Mouse (Mus musculus) embryo, embryonic 10 days (tissue): ENCODE measurements around the gene Ptprj.
A peak's percentile ranks its signal among the peaks of the same experiment; 100 is the strongest.

Source experiments
- DNase-seq: peaks from one replicate; pipeline ENCODE4 v3.0.0-alpha.2; 2015; ENCODE audit warnings: low spot score

Gene Ptprj

GRCm38 (mm10) chr2:90559015-90559687 is 21.3 kb downstream of the Ptprj start:
- no peak for DNase-seq

DNA sequence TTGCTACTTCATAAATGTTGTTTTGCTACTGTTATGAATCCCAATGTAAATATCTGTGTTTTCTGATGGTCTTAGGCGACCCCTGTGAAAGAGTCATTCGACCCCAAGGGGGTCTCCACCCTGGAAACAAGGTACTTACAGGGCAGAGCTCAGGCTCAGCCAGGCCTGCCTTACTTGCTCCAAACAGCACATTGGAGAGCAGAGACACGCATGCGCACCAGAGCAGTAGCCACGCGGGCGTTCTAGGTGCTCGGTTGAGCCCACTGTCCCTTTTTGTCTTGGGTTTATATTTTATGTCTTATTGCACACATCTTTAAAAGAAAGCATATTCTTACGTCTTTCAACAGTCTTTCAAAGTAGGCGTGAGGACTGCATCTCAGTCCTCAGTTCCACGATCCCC is 22.1 kb downstream of the Ptprj start:
- DNase-seq, result no peak

DNA sequence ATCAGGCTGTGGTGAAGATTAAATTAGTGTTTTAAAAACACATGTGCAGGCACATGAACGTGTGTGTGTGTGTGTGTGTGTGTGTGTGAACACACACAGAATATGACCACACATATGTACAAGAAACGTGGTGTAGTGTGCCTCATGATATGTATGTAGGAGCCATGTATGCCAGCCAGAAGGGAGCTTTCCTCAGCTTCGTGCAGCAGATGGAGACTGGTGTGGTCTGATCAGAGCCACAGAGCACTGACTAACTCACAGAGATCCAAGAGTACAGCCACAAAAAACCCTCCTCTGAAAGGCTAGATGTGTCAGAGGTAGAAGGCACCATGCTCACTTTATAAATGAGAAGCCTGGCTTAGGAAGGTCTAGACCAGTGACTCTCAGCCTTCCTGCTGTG is 22.5 kb downstream of the Ptprj start:
- DNase-seq, result no peak

DNA sequence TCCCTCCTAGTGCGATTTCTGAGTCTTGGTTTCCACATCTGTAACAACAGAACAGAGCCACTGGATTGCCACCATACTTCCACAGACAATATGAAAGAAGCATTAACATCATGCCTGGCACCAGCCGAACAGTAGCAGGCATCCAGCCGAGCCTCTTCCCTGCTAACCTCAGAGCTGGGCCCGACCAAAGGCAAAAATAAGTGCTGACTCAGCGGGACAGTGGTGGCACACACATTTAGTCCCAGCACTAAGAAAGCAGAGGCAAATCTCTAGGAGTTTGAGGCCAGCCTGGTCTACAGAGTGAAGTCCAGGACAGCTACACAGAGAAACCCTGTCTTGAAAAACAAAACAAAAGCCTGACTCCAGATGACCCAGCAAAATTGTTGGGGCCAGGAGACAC is 24.7 kb downstream of the Ptprj start:
- no peak for DNase-seq

DNA sequence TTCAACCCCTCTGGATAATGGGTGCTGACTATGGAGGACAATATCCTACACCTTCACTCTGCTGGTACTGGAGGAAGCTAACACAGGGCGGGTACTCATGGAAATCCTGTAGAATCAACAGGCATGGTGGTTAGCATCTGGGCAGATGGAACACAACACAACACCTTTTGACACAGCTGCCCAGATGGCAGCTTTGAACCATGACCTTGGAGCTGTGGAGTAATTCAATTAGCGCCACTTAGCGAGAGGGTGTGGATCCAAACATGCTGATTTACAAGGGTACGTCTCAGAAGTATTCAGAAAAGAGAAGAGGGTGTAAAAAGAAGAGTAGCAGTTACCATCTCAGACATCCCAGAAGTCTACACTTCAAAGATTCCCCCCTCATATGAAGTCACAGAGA is 25.6 kb downstream of the Ptprj start:
- DNase-seq, result no peak

- DNase-seq, result no peak
Observed at GRCm38 (mm10) chr2:90553861-90554260, 26.6 kb downstream of the Ptprj start.

GRCm38 (mm10) chr2:90550656-90551055 is 29.8 kb downstream of the Ptprj start:
- DNase-seq, result no peak

GRCm38 (mm10) chr2:90548541-90548940 is 31.9 kb downstream of the Ptprj start:
- DNase-seq, result no peak

- DNase-seq, result no peak
Observed at GRCm38 (mm10) chr2:90547144-90547609, 33.3 kb downstream of the Ptprj start.

GRCm38 (mm10) chr2:90545261-90545660 is 35.2 kb downstream of the Ptprj start:
- DNase-seq, result no peak

GRCm38 (mm10) chr2:90543989-90544388 is 36.5 kb downstream of the Ptprj start:
- DNase-seq, result no peak

DNA sequence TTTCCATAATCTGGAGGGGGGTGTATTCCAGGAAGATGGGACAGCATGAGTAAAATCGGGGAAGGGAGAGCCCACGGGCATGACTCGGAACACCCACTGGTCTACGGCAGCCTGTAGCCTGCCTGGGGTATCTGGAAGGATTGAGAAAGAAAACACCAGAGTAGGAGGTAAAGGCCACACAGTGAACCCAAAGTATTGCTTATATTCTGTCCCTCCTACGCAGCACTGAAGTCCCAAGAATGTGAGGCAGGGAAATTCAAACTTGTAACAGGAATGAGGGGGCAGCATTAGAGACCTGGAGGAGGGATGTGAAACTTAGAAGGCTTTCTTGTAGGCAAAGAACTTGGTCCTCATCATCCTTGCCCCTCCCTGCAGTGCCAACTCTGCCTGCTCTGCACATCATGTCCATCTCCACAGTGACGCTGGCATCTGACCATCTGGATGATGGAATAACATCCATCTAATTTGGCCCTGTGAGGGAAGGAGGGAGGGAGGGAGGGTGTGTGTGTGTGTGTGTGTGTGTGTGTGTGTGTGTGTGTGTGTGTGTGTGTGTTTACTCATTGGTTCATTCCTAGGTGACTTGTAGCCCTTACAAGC is 37.2 kb downstream of the Ptprj start:
- DNase-seq, result no peak

DNA sequence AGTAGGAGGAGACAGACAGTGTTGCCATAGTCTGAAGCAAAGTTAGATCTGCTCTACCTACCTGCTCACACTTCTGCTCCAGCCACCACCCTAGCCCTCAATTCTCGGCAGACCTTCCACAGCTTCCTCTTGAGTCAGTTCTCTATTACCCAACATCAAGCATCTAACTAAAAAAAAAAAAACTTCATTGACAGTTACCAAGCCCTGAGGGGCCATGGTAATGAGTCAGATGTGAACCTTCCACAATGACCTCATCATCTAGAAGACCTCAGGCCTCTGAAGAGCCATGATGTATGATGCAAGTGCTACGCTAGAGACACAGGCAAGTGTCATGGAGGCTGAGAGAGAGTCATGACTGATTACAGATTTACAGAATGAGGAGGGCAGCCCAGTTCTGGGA is 37.8 kb downstream of the Ptprj start:
- DNase-seq, result no peak

DNA sequence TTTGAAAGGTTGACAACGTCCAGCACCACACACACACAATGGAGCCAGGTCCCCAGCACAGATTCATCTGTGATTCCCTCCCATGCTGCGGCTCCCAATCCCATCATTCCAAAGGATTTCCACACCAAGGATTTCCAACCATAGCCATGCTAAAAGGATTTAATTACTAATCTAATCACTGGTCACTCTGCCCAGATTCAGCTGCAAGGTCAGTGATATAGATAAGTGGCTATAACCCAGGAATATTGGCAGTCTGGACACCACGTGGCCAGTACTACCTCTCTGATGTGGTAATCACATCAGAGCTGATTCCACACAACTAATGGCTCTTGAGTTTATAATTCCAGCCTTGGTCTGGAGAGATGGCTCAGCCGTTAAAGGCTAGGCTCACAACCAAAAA is 41.2 kb downstream of the Ptprj start:
- DNase-seq, result no peak

DNA sequence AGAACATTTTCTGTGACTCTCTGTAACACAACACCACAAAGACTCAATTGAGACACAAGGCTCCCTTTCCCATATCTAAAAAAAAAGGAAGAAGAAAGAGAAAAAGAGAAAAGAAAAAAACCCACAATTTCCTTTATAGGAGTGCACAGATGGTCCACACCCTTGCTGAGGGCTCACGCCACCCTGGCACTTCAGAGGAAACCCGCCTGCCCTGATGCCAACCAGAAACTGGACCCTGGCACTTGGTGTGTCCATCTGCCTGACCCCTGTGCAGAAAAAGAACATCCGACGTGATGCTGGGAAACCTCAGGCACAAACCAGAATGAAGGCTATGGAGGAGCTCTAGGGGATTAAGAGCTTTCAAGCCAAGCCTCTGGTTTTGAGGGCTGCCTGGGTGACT is 43.2 kb downstream of the Ptprj start:
- no peak for DNase-seq

GRCm38 (mm10) chr2:90536555-90536954 is 43.9 kb downstream of the Ptprj start:
- DNase-seq, result peak; percentile 41

DNA sequence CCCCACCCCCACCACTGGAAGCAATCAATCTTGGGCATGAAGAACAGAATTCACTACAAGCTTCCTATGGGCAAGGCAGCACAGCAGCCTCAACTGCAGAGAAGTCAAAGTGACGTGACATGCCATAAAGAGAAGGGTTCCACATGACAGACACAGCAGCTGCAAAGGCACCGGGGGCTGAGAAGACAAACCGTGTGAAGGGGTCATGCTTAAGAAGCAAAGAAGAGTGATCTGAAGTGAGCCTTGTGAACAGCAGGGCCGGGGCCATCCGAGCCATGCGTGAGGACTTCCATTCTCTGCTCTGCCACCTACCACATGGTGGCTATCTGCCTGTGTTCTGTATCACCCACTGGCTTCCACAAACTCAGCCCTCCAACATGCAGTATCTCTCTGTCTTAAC is 45.7 kb downstream of the Ptprj start:
- DNase-seq, result peak; percentile 17

DNA sequence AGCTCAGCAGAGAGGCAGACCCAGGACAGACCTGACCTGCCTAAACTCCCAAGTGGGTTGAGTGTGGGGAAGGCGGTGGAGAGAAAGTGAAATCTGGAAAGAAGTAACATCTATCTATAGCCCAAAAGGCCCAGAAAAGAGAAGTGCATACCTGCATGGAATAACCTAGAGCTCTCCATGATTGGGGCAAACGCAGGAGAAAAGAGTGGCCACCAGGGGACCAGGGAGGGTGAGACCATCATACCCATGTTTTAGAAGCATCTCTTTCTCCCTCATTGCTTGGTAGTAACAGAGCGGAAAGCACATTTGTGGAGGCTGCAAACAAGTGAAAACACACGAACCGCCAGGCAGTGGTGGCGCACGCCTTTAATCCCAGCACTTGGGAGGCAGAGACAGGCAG is 46.5 kb downstream of the Ptprj start:
- DNase-seq, result no peak

DNA sequence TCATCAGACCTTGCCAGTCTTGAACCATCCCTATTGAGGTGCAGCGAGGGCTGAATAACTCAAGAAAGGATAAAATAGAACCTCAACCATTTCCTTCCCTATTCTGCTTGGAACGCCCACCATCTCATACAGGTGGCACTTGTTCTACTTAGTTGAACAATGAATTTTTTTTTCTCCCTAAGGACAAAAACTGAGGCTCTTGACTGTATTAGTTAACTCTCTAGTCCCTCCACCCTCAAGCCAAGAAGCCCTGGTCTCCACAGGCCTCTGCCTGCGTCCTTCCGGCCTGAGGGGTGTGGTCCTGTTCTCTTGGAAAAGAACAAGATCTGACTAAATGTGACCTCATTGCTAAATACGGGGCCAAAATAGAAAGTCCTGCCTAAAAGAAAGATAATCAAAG is 48.4 kb downstream of the Ptprj start:
- DNase-seq, result no peak

DNA sequence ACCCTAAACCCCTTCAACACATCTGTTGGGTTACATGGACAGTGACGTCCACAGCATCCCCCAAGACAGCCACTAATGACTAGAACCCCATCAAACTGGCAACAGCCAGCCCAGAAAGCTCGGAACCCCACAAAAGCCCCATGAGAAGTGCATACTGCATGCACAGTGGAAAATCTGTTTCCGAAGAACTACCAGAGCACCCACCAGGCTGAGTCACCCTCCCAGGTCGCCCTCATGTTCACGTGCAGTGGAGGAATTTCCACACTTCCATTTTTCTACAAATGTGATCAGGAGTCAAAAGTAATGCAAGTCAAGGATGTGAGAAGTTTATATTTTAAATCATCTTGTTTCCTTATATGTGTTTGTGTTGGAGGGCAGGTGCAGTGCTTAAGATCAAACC is 52.3 kb downstream of the Ptprj start:
- no peak for DNase-seq

DNA sequence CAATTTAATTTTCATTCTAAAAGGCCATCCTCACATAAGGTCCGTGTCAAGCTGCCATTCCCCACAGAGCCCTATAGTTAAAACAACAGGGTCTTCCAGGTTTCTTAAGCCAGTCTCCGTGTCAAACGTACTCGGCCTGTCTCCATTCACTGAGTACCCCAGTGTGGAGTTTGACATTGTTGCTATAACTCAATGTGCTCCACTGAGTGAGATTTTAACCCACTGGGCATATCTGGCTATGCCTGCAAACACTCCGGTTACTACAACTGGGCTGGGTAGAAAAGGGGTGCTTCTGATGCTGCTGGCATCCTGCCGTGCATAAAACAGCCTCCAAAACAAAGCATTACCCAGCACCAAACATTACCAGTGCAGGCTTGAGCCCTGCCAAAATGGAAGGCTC is 53.5 kb downstream of the Ptprj start:
- no peak for DNase-seq

- DNase-seq, result peak; percentile 61
Observed at GRCm38 (mm10) chr2:90526564-90526963, 53.9 kb downstream of the Ptprj start.

DNA sequence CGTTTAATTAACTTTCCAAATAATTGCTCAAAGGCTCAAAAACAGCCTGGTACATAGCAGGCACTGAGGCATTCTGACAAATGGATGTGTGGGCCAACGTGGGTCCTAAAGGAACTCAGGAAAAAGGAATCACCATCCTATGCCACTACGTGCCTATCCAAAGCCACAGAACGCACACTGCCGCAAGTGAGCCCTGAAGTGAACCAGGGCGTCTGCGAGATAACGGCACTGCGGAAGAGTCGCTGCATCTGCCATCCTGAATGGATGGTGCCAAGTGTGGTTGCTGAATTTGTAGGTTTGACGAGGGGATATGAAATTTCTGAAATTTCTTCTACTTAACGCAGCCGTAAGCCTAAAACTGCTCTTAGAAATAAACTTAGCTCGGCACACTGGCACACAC is 54.6 kb downstream of the Ptprj start:
- no peak for DNase-seq

DNA sequence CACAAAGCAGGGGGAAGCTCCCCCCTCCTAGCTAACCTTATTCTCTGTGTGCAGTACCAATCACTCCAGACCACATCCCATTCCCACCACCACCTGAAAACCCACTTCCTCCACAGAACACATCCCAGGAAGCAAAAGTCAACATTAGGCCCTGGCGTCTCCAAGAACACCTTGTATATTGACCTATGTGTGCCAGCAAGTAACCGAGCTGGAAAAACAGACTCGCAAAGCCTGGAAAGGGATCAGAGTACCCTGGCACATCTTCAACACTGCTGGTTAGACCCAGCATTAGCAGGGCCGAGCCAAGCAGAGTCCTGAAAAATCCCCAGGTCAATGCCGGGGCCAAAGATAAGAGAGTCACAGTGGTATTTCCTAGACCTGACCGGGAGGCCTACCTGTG is 58.0 kb downstream of the Ptprj start:
- DNase-seq, result no peak
